Mouse (Mus musculus): ENCODE results near the gene Ftsj3. TPM values are rescaled to one million over a fixed set of nuclear protein-coding genes. Genes with fewer than 3 reads are reported as not detected.

Ftsj3 gene
- total and polyA plus RNA-seq, 2 experiments from 2014 or later, result 28.5 to 55.6 TPM

GRCm38 (mm10) chr11:106271131-106271793 is 15.4 kb upstream of the Ftsj3 start:
- H3K9ac ChIP-seq (replicated peaks; ENCODE audit: low read length), result peak overlapping the region; percentile 93
- no peaks in the 10 kb centered on the region for H3K27me3 ChIP-seq (ENCODE audit: insufficient read depth, low read length)
- peak overlapping the region; percentile 84 for H3K4me2 ChIP-seq (ENCODE audit: low read depth, low read length)
- DNase-seq (ENCODE audit: low spot score) (no peak), ATAC-seq (no peak)
- WGBS, result 29% methylated on average over 5 of the region's 5 CpGs
- H3K36me3 ChIP-seq (ENCODE audit: insufficient read depth, low read length), result peaks cover 6% of the 10 kb centered on the region; the same call in 1 of the 2 replicates
- H3K27ac ChIP-seq, result peak overlapping the region; percentile 88
- H3K4me3 ChIP-seq (ENCODE audit: low read length), result peak overlapping the region; percentile 75
- peaks cover 30% of the 10 kb centered on the region for H3K4me1 ChIP-seq (ENCODE audit: insufficient read depth, low read length)
- TF ChIP-seq CTCF (IDR thresholded peaks at IDR 0.05; ENCODE audit: low read depth), result peak; percentile 23
- no peaks in the 10 kb centered on the region for H3K9me3 ChIP-seq (ENCODE audit: low read length)

DNA sequence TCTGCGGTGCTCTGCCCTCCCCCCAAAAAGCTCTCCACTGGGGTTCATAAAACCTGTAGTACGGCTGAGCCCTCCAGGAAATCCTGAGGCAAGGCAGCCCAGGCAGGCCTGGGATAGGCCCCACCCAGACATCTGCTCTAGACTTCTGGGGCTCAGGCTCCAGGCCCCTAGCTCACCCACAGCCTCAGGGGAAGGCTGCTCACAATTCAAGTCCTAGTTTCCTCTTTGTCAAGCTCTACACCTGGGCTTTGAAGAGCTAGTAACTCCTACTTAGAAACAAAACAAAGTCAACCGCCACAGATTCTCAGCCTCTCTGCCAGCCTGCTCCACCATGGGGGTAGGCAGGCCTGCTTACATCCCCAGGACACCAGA is 13.2 kb upstream of the Ftsj3 start:
- TF ChIP-seq CTCF (IDR thresholded peaks at IDR 0.05; ENCODE audit: low read depth), result no peak
- H3K9ac ChIP-seq (replicated peaks; ENCODE audit: low read length), result 0 out of 2 replicates have a peak overlapping the region, but pooled peaks have one; percentile 17
- peak overlapping the region; percentile 33; the same call in 1 of the 2 replicates for H3K4me2 ChIP-seq (ENCODE audit: low read depth, low read length)
- peaks cover 25% of the 10 kb centered on the region for H3K36me3 ChIP-seq (ENCODE audit: insufficient read depth, low read length)
- DNase-seq (ENCODE audit: low spot score) (peak; percentile 37), ATAC-seq (no peak)
- H3K4me3 ChIP-seq (ENCODE audit: low read length), result no peak overlapping the region
- peak overlapping the region; percentile 76 for H3K27ac ChIP-seq
- H3K9me3 ChIP-seq (ENCODE audit: low read length), result no peaks in the 10 kb centered on the region
- 36% methylated on average over 3 of the region's 3 CpGs for WGBS
- no peaks in the 10 kb centered on the region for H3K27me3 ChIP-seq (ENCODE audit: insufficient read depth, low read length)
- H3K4me1 ChIP-seq (ENCODE audit: insufficient read depth, low read length), result peaks cover 30% of the 10 kb centered on the region

- TF ChIP-seq CTCF (IDR thresholded peaks at IDR 0.05; ENCODE audit: low read depth), result no peak
- 0 out of 2 replicates have a peak overlapping the region, but pooled peaks have one; percentile 17 for H3K9ac ChIP-seq (replicated peaks; ENCODE audit: low read length)
- peak overlapping the region; percentile 76 for H3K27ac ChIP-seq
- peaks cover 30% of the 10 kb centered on the region for H3K4me1 ChIP-seq (ENCODE audit: insufficient read depth, low read length)
- H3K36me3 ChIP-seq (ENCODE audit: insufficient read depth, low read length), result peaks cover 31% of the 10 kb centered on the region
- H3K9me3 ChIP-seq (ENCODE audit: low read length), result no peaks in the 10 kb centered on the region
- H3K27me3 ChIP-seq (ENCODE audit: insufficient read depth, low read length), result no peaks in the 10 kb centered on the region
- no peak overlapping the region for H3K4me3 ChIP-seq (ENCODE audit: low read length)
- WGBS, result 43% methylated on average over 8 of the region's 8 CpGs
- peak overlapping the region; percentile 33 for H3K4me2 ChIP-seq (ENCODE audit: low read depth, low read length)
- DNase-seq (ENCODE audit: low spot score) (peak; percentile 71), ATAC-seq (no peak)
These were observed 12.6 kb upstream of the Ftsj3 start for GRCm38 (mm10) chr11:106268326-106269059.

- TF ChIP-seq CTCF (IDR thresholded peaks at IDR 0.05; ENCODE audit: low read depth), result no peak
- Histone ChIP-seq H3K4me1 (ENCODE audit: insufficient read depth, low read length) (peaks cover 30% of the 10 kb centered on the region), H3K27ac (peak overlapping the region; percentile 76), H3K9me3 (ENCODE audit: low read length) (no peaks in the 10 kb centered on the region), H3K36me3 (ENCODE audit: insufficient read depth, low read length) (peaks cover 37% of the 10 kb centered on the region), H3K4me2 (ENCODE audit: low read depth, low read length) (peak overlapping the region; percentile 33; the same call in 1 of the 2 replicates), H3K4me3 (ENCODE audit: low read length) (no peak overlapping the region), H3K27me3 (ENCODE audit: insufficient read depth, low read length) (no peaks in the 10 kb centered on the region), H3K9ac (replicated peaks; ENCODE audit: low read length) (peak overlapping the region; percentile 33; the same call in 1 of the 2 replicates)
- ATAC-seq (no peak), DNase-seq (ENCODE audit: low spot score) (no peak)
- 49% methylated on average over 5 of the region's 5 CpGs for WGBS
These were observed 12.0 kb upstream of the Ftsj3 start for GRCm38 (mm10) chr11:106267871-106268270.

DNA sequence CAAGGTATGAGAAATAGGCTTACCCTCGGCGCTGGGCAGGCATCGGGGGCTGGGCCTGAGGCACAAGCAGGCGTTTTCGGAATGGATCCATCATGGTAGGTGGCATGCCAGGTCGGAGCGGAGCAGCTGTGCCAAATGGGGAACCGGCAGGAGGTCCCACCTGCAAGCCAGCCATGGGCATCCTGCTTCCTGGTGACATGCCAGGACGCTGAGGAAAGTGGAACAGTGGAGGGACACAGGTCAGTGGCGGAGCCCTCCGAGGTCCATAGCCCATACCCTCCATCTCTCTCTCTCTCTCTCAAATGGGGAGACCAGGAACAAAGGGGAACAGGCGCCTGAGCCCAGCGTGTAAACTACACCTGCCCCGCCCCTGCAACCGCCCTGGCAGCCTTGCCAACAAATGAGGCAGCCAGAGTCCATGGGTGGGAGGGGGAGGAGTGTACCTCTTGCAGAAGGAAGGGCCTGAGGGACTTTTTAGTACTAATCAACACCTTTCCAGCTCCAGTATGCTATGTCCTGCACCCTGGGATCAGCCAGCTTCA is 11.5 kb upstream of the Ftsj3 start:
- 50% methylated on average over 15 of the region's 15 CpGs for WGBS
- TF ChIP-seq CTCF (IDR thresholded peaks at IDR 0.05; ENCODE audit: low read depth), result no peak
- Histone ChIP-seq H3K9ac (replicated peaks; ENCODE audit: low read length) (peak overlapping the region; percentile 33; the same call in 1 of the 2 replicates), H3K4me3 (ENCODE audit: low read length) (0 out of 2 replicates have a peak overlapping the region, but pooled peaks have one; percentile 2), H3K27me3 (ENCODE audit: insufficient read depth, low read length) (no peaks in the 10 kb centered on the region), H3K27ac (peak overlapping the region; percentile 76), H3K4me2 (ENCODE audit: low read depth, low read length) (peak overlapping the region; percentile 33; the same call in 1 of the 2 replicates), H3K36me3 (ENCODE audit: insufficient read depth, low read length) (peaks cover 42% of the 10 kb centered on the region), H3K4me1 (ENCODE audit: insufficient read depth, low read length) (peaks cover 30% of the 10 kb centered on the region), H3K9me3 (ENCODE audit: low read length) (no peaks in the 10 kb centered on the region)
- peak; percentile 37 for ATAC-seq
- DNase-seq (ENCODE audit: low spot score), result peak; percentile 50

- Histone ChIP-seq H3K4me1 (ENCODE audit: insufficient read depth, low read length) (peaks cover 26% of the 10 kb centered on the region), H3K36me3 (ENCODE audit: insufficient read depth, low read length) (peaks cover 51% of the 10 kb centered on the region), H3K9me3 (ENCODE audit: low read length) (no peaks in the 10 kb centered on the region), H3K4me3 (ENCODE audit: low read length) (no peak overlapping the region), H3K9ac (replicated peaks; ENCODE audit: low read length) (no peak overlapping the region), H3K27ac (0 out of 2 replicates have a peak overlapping the region, but pooled peaks have one; percentile 76), H3K4me2 (ENCODE audit: low read depth, low read length) (0 out of 2 replicates have a peak overlapping the region, but pooled peaks have one; percentile 33), H3K27me3 (ENCODE audit: insufficient read depth, low read length) (no peaks in the 10 kb centered on the region)
- no peak for ATAC-seq
- TF ChIP-seq CTCF (IDR thresholded peaks at IDR 0.05; ENCODE audit: low read depth), result no peak
- 91% methylated on average over 10 of the region's 10 CpGs for WGBS
- no peak for DNase-seq (ENCODE audit: low spot score)
These were observed 10.6 kb upstream of the Ftsj3 start for GRCm38 (mm10) chr11:106266431-106266830.

Measured in hindbrain, postnatal 0 days (tissue).